Mouse (Mus musculus): ENCODE measurements around the gene OR5BS1P. TPM values are rescaled to one million over a fixed set of nuclear protein-coding genes. Genes with fewer than 3 reads are reported as not detected.
A peak's percentile ranks its signal among the peaks of the same experiment; 100 is the strongest.

OR5BS1P gene
- total and polyA plus RNA-seq, 2 experiments = not detected

DNA sequence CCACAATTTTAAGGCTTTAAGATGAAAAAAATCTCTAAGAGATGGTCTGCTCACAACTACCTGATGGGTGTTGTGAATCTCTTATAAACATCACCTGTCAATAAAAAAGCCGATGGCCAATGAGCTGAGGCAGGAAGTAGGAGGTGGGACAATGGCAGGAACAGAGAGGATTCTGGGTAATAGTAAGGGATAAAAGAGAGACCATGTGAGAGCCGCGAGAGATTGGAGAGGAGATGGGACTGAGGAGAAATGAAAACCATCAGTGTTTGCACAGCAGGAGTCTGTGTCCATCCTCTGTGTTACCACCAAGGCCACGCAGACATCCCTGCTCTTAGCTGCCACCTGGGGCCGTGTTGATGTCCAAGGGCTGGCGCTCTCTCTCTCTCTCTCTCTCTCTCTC, 37.6 kb downstream of the OR5BS1P start:
- Histone ChIP-seq H3K79me2 (ENCODE audit: control insufficient read depth, insufficient read depth, low read length) (no peaks in the 10 kb centered on the region), H3K4me3 (ENCODE audit: insufficient read depth, low read depth, low read length) (no peak overlapping the region), H3K9ac (ENCODE audit: low read depth, low read length) (no peak overlapping the region), H3K36me3 (ENCODE audit: control insufficient read depth, insufficient read depth, low read length) (no peaks in the 10 kb centered on the region), H3K27ac (replicated peaks; ENCODE audit: insufficient read depth, low read depth, low read length) (no peak overlapping the region), H3K4me1 (ENCODE audit: control insufficient read depth, insufficient read depth, low read length) (no peaks in the 10 kb centered on the region), H3K27me3 (ENCODE audit: control insufficient read depth, insufficient read depth, low read length) (peaks cover 4% of the 10 kb centered on the region; the same call in 1 of the 2 replicates)
- 80% methylated on average over 6 of the region's 6 CpGs for WGBS
- TF ChIP-seq POLR2A (IDR thresholded peaks at IDR 0.05; ENCODE audit: extremely low read depth, insufficient read depth, low read length) = no peak
- no peak for DNase-seq (ENCODE audit: extremely low read depth, low read depth, low spot score)

DNA sequence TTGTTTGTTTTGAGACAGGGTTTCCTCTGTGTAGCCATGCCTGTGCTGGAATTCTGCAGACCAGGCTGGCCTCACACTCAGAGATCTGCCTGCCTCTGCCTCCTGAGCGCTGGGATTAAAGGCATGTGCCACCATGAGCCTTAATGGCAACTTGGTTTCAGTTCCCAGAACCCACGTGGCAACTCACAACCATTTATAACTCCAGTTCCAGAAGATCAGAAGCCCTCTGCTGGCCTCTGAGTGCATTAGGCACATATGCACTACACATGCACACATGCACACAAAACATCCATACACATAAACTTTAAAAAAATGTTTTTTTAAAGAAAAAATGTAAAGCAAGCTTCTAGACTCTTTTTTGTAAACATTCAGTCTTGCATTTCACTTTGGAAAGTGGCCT, 39.7 kb downstream of the OR5BS1P start:
- no peak for DNase-seq (ENCODE audit: extremely low read depth, low read depth, low spot score)
- Histone ChIP-seq H3K9ac (ENCODE audit: low read depth, low read length) (no peak overlapping the region), H3K27me3 (ENCODE audit: control insufficient read depth, insufficient read depth, low read length) (peaks cover 4% of the 10 kb centered on the region; the same call in 1 of the 2 replicates), H3K4me1 (ENCODE audit: control insufficient read depth, insufficient read depth, low read length) (no peaks in the 10 kb centered on the region), H3K4me3 (ENCODE audit: insufficient read depth, low read depth, low read length) (no peak overlapping the region), H3K79me2 (ENCODE audit: control insufficient read depth, insufficient read depth, low read length) (no peaks in the 10 kb centered on the region), H3K36me3 (ENCODE audit: control insufficient read depth, insufficient read depth, low read length) (no peaks in the 10 kb centered on the region), H3K27ac (replicated peaks; ENCODE audit: insufficient read depth, low read depth, low read length) (no peak overlapping the region)
- 56% methylated on average over 2 of the region's 2 CpGs for WGBS
- TF ChIP-seq POLR2A (IDR thresholded peaks at IDR 0.05; ENCODE audit: extremely low read depth, insufficient read depth, low read length) (no peak), CTCF (IDR thresholded peaks at IDR 0.05; ENCODE audit: low read depth, low read length) (no peak)

DNA sequence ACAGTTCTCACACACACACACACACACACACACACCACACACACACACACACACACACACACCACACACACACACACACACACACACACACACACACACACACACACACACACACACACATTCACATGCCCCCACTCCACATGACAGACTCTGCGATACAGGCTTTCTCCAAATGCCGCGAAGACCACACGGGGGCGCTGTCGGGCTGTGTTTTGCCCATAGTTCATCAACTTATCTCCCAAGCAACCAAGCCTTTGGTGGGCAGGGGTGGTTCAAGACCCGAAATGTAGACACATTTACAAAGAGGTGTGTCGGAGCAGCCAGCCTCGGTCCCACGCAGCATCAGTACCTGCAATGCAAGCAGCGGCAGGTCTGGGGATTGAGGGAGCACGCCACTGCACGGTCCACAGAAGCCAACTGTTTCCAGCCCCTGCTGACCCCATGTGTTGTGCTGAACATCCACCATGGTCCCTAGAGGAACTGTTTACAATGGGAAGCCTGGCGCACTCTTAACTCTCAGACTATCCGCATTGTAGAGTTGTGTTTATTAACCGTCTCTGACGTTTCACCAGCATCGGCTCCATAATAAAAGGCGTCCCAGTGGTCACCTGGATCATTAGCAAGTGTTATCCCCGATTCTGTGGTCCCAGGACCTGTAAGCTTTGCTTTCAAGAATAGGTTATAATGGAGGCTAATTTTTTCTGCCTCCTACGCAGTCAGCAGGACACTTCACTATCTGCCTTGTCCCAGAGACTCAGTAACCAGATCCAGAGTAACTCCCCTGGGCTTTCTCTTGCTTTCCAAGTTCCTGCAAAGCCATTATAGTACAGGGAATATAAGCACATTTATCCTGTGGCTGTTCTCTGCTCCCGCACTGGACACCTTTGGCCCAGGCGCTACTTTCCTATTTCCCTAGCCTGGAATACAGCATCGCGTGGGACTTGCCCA, 41.0 kb downstream of the OR5BS1P start:
- Histone ChIP-seq H3K36me3 (ENCODE audit: control insufficient read depth, insufficient read depth, low read length) (no peaks in the 10 kb centered on the region), H3K79me2 (ENCODE audit: control insufficient read depth, insufficient read depth, low read length) (no peaks in the 10 kb centered on the region), H3K27ac (replicated peaks; ENCODE audit: insufficient read depth, low read depth, low read length) (peak overlapping the region; percentile 61), H3K4me3 (ENCODE audit: insufficient read depth, low read depth, low read length) (peak overlapping the region; percentile 42; the same call in 1 of the 2 replicates), H3K4me1 (ENCODE audit: control insufficient read depth, insufficient read depth, low read length) (no peaks in the 10 kb centered on the region), H3K9ac (ENCODE audit: low read depth, low read length) (peak overlapping the region; percentile 58), H3K27me3 (ENCODE audit: control insufficient read depth, insufficient read depth, low read length) (no peaks in the 10 kb centered on the region)
- WGBS = 28% methylated on average over 25 of the region's 25 CpGs
- peak; percentile 28 for DNase-seq (ENCODE audit: extremely low read depth, low read depth, low spot score)
- TF ChIP-seq POLR2A (IDR thresholded peaks at IDR 0.05; ENCODE audit: extremely low read depth, insufficient read depth, low read length) (no peak), CTCF (IDR thresholded peaks at IDR 0.05; ENCODE audit: low read depth, low read length) (peak; percentile 88)

DNA sequence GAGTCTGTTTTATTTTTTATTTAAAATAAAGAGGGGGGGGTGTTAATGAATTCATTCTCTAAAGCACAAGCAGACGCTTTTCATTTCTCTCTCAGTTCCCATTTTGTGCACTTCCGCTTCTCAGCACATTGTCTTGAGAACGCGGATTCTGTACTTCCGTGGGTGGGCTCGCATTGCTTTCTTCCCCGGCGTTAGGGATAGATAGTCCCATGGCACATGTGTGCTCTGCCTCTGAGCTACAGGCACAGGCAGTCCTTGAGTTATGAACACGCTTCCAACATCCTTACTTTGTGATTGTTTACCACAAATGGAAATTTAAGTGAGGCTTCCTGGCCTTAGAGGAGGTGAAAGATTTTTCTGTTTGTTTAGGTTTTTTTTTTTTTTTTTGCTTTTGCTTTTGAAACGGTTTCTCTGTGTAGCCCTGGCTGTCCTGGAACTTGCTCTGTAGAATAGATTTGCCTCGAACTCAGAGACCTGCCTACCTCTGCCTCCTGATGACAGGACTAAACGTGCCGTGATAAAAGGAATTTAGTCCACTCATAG, 41.8 kb downstream of the OR5BS1P start:
- Histone ChIP-seq H3K27ac (replicated peaks; ENCODE audit: insufficient read depth, low read depth, low read length) (peak overlapping the region; percentile 61), H3K9ac (ENCODE audit: low read depth, low read length) (no peak overlapping the region), H3K36me3 (ENCODE audit: control insufficient read depth, insufficient read depth, low read length) (no peaks in the 10 kb centered on the region), H3K4me1 (ENCODE audit: control insufficient read depth, insufficient read depth, low read length) (no peaks in the 10 kb centered on the region), H3K79me2 (ENCODE audit: control insufficient read depth, insufficient read depth, low read length) (no peaks in the 10 kb centered on the region), H3K27me3 (ENCODE audit: control insufficient read depth, insufficient read depth, low read length) (no peaks in the 10 kb centered on the region), H3K4me3 (ENCODE audit: insufficient read depth, low read depth, low read length) (no peak overlapping the region)
- DNase-seq (ENCODE audit: extremely low read depth, low read depth, low spot score) = peak; percentile 37
- TF ChIP-seq POLR2A (IDR thresholded peaks at IDR 0.05; ENCODE audit: extremely low read depth, insufficient read depth, low read length) (no peak), CTCF (IDR thresholded peaks at IDR 0.05; ENCODE audit: low read depth, low read length) (no peak)
- WGBS = 63% methylated on average over 13 of the region's 13 CpGs

DNA sequence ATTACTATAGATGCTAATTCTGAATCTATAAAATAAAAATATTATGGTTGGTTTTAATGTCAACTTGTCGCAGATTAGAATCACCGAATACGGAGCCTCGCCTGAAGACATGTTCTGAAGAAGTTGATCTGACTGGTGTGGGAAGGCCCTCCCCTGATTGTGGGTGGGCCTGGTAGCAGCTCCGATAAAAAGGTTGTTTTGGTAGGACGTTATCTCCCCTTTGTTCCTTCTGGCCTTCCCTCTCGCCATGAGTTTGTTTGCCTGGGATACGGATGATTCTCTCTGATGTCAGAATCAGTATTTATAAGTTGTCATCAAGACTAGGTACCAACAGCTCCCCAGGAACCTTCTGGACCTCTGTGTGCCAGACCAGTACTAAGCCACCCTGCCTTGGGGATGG, 42.5 kb downstream of the OR5BS1P start:
- H3K27ac ChIP-seq (replicated peaks; ENCODE audit: insufficient read depth, low read depth, low read length) = peak overlapping the region; percentile 45; the same call in 1 of the 2 replicates

More for the DNA sequence above, 42.5 kb downstream of the OR5BS1P start:
- H3K79me2 ChIP-seq (ENCODE audit: control insufficient read depth, insufficient read depth, low read length) = no peaks in the 10 kb centered on the region
- H3K27me3 ChIP-seq (ENCODE audit: control insufficient read depth, insufficient read depth, low read length) = no peaks in the 10 kb centered on the region
- no peak overlapping the region for H3K9ac ChIP-seq (ENCODE audit: low read depth, low read length)
- 60% methylated on average over 8 of the region's 8 CpGs for WGBS
- no peak for DNase-seq (ENCODE audit: extremely low read depth, low read depth, low spot score)
- H3K36me3 ChIP-seq (ENCODE audit: control insufficient read depth, insufficient read depth, low read length) = no peaks in the 10 kb centered on the region
- TF ChIP-seq CTCF (IDR thresholded peaks at IDR 0.05; ENCODE audit: low read depth, low read length) = no peak
- TF ChIP-seq POLR2A (IDR thresholded peaks at IDR 0.05; ENCODE audit: extremely low read depth, insufficient read depth, low read length) = no peak
- no peak overlapping the region for H3K4me3 ChIP-seq (ENCODE audit: insufficient read depth, low read depth, low read length)
- H3K4me1 ChIP-seq (ENCODE audit: control insufficient read depth, insufficient read depth, low read length) = no peaks in the 10 kb centered on the region

Measured in liver, adult 2 months (tissue).